Mouse (Mus musculus) lung, postnatal 14 days (tissue): ENCODE data around the gene Nrl.
A peak's percentile ranks its signal among the peaks of the same experiment; 100 is the strongest.

Experiments
- DNase-seq: peaks from one replicate; pipeline ENCODE4 v3.0.0; 2021

Gene Nrl

GRCm38 (mm10) chr14:55526674-55527073, 1.9 kb upstream of the Nrl start:
- DNase-seq = no peak

DNA sequence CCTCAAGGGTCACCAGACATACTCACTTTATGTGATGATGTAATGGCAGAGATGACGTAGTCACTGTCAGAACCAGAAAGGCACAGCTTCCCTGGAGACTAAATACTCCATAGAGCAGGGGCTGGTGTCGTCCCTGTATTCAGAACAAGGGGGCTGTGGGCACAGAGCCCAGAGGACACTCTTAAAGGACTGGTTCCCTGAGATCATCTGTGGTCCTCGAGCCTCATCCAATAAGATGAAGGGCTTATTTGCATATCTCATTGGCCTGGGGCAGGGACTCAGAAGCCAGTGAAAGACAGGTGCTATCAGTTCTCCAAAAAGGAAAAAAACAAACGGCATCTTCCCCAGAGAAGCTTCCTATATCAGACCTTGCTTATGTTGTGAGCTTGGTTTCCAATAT, 719 bp downstream of the Nrl start:
- DNase-seq = no peak

GRCm38 (mm10) chr14:55520451-55521361, 4.1 kb downstream of the Nrl start:
- no peak for DNase-seq

DNA sequence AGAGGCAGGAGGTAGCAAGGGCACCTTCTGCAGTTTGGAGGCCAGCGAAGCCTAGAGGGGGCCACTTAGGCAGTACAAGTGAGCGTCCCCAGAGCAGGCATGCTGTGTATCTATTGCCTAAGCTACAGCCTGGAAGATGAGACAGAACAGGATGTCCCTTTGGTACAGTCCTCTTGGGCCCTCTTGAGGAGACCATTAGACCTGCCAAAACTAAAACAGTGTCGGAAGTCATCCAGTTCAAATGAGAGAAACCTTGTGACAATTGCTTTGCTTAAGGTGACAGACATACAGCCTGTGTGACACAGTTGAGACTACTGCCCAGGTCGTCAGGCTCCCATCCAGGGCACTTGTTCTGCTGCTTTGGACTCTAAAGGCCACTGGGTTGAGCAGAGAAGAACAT, 5.2 kb downstream of the Nrl start:
- DNase-seq = no peak

DNA sequence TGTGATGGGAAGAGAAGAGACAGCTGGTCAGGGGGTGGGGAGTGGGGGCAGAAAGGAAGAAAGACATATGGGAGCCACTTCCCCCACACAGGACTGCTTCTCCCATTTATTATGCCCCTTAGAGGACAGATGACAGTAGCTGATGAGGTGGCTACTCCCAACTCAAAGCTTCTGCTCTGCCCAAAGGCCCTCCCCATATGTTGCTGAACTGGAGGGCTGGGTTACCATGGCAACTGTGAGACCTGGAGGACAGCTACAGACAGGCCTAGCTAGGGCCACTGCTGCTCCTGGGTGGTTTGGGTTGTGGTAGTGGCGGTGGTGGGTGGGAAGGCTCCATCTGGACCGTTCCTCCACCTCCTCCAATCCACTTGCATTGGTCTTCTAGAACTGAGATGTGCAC, 5.9 kb downstream of the Nrl start:
- DNase-seq = no peak

DNA sequence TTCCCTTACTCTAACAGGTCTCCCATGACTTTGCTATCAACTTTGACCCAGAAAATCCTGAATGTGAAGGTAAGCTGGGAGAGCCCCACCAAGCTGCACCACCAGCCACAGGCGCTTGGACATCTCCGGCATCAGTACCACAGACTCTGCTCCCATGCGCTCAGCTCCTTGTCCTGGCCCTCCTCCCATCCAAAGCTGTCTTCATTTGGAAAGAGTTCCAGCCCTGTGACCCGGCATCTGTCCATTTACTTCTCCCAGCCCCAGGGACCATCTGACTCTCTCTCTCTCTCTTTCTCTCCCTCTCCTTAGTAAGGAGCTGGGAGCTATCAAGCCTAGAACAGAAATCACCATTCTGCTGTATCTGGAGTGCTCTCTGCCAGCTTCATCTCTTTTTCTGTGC, 8.9 kb downstream of the Nrl start:
- no peak for DNase-seq

DNA sequence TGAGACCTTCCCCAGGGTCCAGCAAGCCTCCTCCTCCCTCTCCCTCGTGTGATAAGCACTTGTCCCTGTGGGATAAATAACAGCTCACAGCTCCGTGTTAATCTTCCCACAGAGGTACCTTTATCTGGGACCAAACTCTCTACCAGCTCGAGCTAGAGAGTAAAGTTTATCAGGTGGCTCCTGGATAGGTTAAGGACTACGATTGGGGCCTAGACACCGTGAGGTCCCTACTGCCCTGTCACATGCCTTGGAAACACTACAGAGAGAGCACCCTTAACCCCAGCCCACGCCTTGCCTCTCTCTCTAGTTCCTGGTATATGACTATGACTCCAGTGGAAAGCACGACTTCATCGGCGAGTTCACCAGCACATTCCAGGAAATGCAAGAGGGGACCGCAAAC, 10.9 kb downstream of the Nrl start:
- no peak for DNase-seq

GRCm38 (mm10) chr14:55511037-55511436, 13.7 kb downstream of the Nrl start:
- DNase-seq = no peak

- DNase-seq = no peak
These were observed 14.6 kb downstream of the Nrl start, which contains the start of gene Cpne6 for GRCm38 (mm10) chr14:55510125-55510731. TSS of gene Cpne6 (plus strand) at chr14:55510445.

GRCm38 (mm10) chr14:55509540-55509939, 15.2 kb downstream of the Nrl start:
- DNase-seq = no peak

GRCm38 (mm10) chr14:55507801-55508200, 17.0 kb downstream of the Nrl start:
- DNase-seq = no peak

DNA sequence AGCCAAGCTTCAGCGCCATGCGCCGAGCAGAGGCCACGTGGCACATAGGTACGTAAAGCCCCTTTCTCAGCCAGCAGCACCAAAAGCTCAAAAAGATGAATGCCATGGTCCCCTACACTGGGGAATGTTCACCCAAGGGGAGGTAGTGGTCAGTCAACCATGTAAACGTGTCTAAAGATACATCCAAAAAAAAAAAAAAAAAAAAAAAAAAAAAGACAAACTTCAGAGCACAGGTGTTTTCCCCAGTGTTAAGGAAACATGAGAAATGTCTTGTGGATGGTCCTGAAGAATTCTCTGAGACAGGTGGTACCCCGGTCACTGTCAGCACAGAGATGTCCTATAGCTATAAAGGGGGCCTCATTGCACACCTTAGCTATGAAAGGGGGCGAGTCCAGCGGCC, 19.2 kb downstream of the Nrl start:
- no peak for DNase-seq

GRCm38 (mm10) chr14:55497449-55497821, 27.3 kb downstream of the Nrl start:
- DNase-seq = peak; percentile 92

- DNase-seq = no peak
These were observed 27.9 kb downstream of the Nrl start for GRCm38 (mm10) chr14:55496761-55497448.

GRCm38 (mm10) chr14:55495509-55496240, 29.1 kb downstream of the Nrl start:
- no peak for DNase-seq

- no peak for DNase-seq
These were observed 32.7 kb downstream of the Nrl start for GRCm38 (mm10) chr14:55492103-55492502.

DNA sequence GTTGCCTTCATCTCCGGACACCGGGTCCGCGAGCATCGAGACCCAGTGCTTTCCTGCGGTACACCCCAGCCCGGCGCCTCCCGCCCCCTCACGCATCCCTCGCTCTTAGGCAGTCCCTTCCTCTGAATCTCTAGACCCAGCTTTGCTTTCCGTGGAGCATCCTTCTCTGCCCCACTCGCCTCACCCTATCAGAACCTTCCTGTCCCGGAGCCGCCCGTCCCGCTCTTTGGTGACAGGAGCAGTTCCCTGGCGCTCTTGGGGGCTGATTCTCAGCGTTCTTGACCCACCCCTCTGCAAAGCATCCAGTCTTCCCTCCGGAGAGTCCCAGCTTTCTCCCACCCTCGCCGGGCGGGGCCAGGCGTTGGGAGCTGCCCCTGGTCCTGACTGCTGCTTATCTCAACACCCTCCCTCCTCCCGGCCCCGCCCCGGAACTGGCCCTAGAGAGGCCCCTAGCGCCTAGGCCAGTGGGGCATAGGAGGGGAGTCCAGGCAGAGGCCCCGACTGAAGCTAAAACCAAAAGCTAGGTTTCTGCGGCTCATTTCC, 33.4 kb downstream of the Nrl start:
- peak; percentile 58 for DNase-seq

DNA sequence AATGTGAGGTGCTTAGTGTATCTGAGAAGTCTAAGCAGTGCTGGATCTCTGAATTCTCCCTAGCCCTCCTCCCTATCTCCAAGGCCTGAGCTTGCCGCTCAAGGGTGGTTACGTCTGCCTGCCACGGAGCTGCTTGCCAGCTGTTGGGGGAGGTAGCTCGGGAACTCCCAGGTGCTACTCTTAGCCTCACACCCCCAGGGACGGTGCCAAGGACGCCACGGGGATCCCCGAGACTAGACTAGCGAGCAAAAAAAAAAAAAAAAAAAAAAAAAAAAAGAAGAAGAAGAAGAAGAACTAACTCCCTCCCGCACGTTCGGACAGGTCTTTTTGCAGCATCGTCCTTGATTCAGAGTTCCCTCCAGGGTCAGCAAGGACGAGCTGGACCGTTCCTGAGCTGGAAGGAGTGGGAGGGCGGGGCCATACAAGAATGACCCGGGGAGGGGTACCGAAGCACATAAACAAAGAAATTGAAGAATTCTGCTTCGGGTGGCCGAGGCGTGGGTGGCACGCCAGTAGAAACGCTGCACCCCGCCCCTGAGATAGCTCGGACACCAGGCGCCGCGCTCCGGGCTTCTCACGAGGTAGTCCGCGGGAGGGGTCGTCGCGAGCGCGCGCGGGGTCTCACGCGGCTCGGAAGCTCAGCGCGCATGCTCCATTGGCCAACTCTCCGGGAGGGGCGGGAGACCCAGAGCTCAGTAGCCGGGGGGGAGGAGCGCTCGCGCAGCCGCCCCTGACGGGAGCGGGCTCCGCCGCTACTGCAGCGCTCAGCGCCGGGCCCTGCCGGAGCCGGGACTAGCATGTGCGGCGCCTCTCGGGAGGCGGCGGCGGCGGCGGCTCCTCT, 34.2 kb downstream of the Nrl start, which contains the start of gene Carmil3:
TSS of gene Carmil3 (plus strand) at position 291 of the 841 bp plus-strand sequence.
- peak; percentile 58 for DNase-seq

DNA sequence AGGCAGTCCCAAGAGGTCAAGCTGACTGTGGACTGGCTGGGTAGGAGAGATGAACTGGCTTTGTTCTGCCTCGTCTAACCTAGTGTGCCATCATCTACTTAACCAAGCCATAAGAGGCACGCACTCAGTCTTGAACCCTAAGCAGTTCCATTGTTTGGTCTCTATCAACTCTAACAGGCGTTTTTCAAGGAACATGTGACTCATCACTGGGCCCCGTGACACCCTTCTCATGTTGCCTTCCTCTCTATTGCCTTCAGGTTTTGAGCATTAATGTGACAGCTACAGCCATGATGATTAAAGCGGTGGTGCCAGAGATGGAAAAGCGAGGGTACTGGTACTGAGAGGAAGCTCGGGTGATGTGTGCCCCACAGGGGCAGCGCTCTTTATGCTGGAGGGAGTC, 37.9 kb downstream of the Nrl start:
- DNase-seq = no peak

GRCm38 (mm10) chr14:55484430-55485085, 40.2 kb downstream of the Nrl start:
- no peak for DNase-seq

- DNase-seq = no peak
These were observed 45.2 kb downstream of the Nrl start for GRCm38 (mm10) chr14:55479629-55480028.
